Mouse (Mus musculus): ENCODE results near the gene Asna1.
A peak's percentile ranks its signal among the peaks of the same experiment; 100 is the strongest.

Asna1 gene

DNA sequence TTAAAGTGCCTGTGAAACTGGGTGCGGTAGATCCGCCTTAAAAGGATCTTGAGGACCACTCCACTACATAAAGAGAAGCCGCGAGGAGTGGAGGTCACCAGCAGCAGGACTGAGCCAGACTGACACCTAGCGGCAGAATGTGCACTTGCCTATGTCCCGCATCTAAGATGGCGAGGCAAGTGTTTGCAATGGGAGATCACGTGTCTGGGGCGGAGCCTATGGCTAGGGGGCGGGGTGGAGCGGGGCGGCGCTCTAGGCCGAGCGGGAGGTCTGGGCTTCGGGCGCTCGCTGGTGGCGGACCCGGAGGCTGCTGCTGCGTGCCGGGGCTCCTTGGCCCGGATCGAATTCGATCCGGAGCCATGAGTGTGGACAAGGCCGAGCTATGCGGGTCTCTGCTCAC lies 34.7 kb downstream of the Asna1 start, which contains the start of gene Hook2:
Gene Hook2, plus strand, starts transcription at position 255 of the 400 bp plus-strand sequence.
- peak; percentile 97 for DNase-seq (ENCODE audit: extremely low read depth, low read depth)

DNA sequence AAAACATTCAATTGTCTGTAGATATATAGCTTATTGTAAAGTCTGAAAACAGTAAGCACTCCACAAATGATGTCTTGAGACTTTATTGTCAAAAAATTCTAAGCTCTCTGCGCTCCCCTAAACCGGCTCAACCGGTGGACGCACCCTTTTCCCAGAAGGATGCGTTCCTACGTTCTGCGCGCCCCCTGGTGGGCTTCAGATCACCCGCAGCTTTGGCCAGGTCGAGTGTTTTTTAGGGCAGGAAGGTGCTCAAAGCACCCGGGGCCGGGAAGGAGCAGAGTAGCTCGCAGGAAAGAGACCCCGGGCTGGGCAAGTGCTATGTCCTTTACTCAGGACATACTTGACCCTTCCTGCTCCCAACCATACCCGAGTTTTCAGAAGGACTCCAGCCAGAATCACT lies 35.3 kb downstream of the Asna1 start:
- no peak for DNase-seq (ENCODE audit: extremely low read depth, low read depth)

DNA sequence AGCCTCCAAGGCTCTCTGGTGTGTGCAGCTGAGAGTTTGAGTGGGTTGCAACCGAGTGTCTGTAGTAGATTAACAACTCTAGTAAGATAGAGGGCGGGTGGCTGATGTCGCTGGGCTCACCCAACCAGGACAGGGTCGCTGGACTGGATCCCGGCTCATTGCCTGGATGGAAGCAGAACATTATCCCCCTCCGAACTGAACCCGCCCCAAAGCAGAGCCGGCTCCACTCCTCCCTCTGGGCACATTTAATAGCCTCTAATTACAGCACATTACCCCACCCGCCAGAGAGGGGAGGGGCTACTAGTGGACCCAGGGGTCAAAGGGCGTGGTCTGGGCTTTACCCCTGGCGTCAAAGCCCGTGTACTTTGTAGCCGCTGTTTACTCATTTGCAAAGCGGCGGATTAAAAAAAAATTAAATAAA lies 35.8 kb downstream of the Asna1 start:
- DNase-seq (ENCODE audit: extremely low read depth, low read depth), result no peak

DNA sequence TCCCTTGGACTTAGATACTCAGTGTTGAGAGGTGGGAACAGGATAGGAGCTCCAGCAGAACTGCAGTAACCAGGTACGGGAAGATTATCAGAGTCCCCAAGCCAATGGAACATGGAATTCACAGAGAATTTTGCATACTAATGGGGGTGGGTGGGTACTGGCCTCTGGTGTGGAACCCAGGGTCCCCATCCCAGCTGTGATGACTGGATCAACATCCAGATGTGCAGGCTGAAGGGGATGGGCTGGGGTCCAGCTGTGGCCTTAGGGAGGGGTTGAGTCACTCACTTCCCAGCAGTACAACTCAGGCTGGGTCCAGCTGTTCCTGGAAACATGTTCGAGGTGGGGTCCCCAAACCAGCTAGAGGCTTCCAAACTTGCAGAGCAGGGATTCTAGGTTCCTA lies 37.2 kb downstream of the Asna1 start:
- no peak for DNase-seq (ENCODE audit: extremely low read depth, low read depth)

DNA sequence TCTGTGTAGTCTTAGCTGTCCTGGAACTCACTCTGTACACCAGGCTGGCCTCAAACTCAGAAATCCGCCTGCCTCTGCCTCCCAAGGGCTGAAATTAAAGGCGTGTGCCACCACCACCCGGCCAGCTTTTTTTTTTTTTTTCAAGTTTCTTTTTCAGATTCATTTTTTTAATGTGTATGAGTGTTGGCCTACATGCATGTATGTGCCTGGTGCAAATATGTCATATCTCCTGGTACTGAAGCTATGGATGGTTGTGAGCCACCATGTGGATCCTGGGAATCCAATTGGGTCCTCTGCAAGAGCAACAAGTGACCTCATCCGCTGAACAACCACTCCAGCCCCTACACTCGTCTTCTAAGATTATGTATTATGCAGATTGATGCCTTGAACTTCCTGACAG lies 37.7 kb downstream of the Asna1 start:
- DNase-seq (ENCODE audit: extremely low read depth, low read depth), result no peak

DNA sequence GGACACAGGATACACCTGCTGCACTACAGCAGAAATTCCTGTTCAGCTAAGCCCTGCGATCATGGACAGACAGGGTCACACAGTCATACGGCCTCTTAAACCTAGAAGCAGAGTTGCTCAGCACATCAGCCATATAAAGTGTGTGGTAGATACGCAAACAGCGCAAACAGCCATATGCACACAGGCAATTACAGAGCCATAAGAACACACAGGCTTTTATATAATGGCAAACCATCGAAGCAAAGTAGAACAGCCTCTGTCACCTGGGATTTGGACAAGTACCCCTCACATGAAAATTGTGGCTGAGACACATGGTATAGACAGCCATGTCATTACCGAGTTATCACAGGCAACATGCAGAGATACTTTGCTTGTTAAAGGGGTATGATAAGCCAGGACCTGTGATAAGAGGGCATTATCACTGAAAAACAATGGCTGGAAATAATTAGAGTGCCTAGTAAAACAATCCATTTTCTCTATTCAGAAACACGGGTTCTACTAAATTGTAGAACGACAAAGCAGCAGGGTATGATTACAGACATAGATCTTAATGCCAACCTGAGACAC lies 38.6 kb downstream of the Asna1 start:
- DNase-seq (ENCODE audit: extremely low read depth, low read depth), result no peak

DNA sequence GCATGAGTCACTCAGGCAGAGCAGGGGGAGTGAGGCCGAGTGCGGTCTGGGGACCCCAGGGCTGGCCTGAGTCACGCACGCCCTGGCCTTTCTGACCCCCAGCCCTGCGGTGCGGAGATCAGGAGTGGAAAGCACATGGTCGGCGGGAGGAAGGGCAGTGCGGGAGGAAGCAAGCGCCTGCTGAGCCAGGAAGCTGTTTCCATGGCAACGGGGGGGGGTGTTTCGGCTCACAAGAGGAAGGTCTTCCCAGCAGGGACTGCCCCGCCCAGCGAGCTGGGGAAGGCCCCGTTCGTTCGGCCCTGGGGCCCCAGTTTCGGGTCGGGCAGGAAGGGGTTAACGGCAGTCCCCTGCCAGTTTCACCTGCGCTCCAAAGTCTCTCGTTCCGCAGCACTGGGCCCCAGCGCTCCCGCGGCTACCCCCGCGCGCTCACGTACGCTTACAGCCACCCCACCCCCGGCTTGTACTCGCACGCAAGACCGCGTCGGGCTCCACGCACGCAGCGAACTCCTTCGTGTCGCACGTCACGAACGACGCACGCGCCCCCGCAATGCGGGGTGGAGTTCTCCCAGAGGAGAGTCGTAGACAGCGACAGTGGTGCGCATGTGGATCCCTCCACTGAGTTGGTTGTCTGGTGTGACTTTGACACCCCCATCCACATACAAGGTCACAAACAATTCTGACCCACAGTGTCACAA lies 39.2 kb downstream of the Asna1 start:
- DNase-seq (ENCODE audit: extremely low read depth, low read depth), result no peak

DNA sequence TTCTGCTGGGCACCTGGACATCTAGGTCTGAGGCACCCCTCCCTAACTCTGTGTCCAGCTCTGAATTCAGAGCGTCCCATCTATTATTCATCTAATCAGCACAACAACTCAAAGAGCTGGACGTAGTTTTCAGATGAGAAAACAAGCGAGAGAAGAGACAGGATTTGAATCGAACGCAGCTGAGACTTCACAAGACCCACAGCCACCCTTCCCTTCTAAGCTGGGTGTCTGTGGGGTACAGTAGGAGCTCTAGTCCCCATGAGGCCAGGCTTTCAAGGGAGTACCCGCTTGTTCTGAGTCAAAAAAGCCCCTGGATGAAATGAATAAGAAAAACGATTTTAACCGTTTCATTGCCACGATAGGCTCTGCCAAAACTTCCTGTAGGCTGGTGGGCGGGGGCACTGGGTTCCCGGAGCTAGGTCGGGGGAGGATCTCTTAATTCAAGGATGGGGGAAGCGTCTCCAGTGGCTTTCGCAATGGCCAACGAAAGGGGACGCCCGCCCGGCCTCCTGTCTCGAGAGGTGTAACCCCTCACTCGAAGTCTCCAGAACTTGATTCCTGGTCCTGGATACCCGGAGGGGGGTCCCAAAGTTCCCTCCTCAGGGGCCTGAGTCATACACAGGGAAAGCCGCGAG lies 39.9 kb downstream of the Asna1 start:
- no peak for DNase-seq (ENCODE audit: extremely low read depth, low read depth)

- no peak for DNase-seq (ENCODE audit: extremely low read depth, low read depth)
Measured at GRCm38 (mm10) chr8:84984294-84985048, 40.6 kb downstream of the Asna1 start.

DNA sequence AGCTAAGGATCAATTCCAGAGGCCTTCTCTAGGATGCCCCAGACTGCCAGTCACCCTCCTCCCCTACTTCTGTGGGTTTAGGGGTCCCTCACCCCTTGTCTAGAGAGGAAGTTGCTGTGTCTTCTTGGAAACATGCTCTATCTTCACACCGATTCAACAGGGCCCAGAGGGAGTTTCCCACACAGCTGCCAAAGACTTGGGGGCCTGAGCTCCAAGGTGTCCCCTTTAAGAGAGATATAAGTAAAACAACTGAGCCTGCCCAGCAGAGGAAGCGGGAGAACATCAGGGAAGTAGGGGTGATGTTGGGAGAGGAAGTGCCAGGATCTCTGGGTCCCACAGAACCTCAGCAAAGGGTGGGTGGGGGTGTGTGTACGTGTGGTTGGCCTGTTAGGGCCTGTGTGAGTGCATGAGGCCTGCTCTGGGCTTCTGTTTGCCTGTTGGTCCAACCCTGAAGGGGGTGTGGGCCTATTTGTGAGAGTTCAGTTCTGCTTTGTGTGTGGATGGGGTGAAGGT lies 42.5 kb downstream of the Asna1 start:
- no peak for DNase-seq (ENCODE audit: extremely low read depth, low read depth)

- DNase-seq (ENCODE audit: extremely low read depth, low read depth), result no peak
Measured at GRCm38 (mm10) chr8:84981644-84982498, 43.2 kb downstream of the Asna1 start.

DNA sequence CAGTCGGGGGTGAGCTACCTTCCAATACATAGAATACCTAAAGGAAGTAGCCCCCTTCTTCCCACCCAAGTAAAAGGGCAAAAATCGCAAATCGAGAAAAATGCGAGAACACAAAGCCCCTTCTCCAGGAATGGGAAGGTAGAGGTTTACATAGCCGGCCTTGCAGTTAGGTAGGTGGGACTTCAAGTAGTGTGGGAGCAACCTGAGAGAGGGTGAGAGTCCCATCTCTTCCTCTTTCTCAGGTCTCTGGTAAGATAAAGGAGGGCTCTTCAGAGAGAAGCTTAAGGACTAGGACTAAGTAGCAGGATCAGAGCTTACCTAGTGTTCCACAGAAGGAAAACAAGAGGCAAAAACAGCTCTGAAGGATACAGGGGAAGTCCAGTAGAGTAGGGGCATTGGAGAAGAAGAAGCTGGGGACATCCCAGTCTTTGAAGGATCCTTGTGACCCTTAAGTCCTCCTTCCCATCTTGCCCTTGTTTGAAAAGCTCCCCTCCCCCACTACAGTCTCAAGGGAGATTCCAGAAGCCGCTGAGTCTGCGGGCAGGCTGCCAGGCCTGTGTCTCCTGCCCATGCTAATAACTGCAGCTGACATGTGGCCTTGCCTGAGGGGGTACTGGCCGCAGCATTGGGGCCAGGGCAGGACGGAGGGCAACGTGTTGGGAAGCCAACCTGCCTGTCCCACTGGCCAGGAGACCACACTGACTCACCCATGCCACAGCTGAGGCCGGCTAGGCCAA lies 44.3 kb downstream of the Asna1 start:
- DNase-seq (ENCODE audit: extremely low read depth, low read depth), result no peak

DNA sequence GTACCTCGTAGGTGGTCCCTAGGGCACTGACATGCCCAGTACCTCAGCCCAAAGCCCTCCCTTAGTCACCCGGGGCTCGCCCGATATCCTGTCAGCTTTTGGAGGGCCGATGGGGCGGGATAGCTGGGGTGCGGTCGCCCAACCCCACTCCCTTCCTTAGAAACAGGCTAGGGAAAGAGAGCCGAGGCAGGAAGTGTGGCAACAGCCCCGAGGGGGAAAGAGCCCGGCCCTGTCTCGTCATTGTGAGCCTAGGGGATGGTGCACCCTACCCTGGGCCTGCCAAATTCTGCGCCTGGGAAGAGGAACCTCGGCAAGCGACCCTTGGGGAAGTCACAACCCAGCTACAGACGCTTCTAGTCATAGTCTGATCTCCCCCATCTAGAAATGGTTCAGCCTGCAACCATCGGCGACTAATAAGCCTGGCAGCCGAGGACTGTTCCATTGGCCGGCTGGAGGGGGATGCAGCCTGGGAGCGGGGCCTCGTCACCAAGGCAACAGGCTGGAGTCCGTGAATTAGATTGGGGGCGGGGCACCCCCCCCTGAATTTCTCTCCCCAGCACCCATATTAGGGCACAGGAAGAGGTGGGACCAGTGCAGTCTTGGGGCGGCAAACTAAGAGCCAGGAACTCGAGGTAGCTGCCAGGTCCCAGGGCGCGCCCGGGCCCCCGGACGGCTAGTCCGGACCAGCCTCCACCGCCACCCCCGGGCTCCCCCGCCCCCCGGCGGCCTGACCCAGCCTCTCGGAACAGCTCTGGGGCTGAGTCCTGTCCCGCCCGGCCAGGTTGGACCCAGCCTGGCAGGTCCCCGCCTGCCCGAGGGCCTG lies 45.3 kb downstream of the Asna1 start:
- DNase-seq (ENCODE audit: extremely low read depth, low read depth), result peak; percentile 97

- no peak for DNase-seq (ENCODE audit: extremely low read depth, low read depth)
Measured at GRCm38 (mm10) chr8:84978248-84978940, 46.7 kb downstream of the Asna1 start, which contains the start of gene Junb. TSS of gene Junb (minus strand) at chr8:84978718.

- no peak for DNase-seq (ENCODE audit: extremely low read depth, low read depth)
Measured at GRCm38 (mm10) chr8:84977435-84978247, 47.4 kb downstream of the Asna1 start.

- DNase-seq (ENCODE audit: extremely low read depth, low read depth), result no peak
Measured at GRCm38 (mm10) chr8:84976763-84977434, 48.2 kb downstream of the Asna1 start.

Data from MEL-GATA-1-ER (cell line).